Mouse (Mus musculus) C2C12 (cell line): ENCODE results near the gene Prmt9.

Experiments used
- CTCF ChIP-seq: IDR thresholded peaks from one replicate; pipeline ENCODE4 v1.5.1; 2011; ENCODE audit not compliant: control insufficient read depth, insufficient read depth, insufficient read length
- MYOD1 ChIP-seq: IDR thresholded peaks from one replicate; pipeline ENCODE4 v1.6.1; 2011; ENCODE audit warnings: low read depth; ENCODE audit not compliant: control insufficient read depth, insufficient read length
- USF1 ChIP-seq: IDR thresholded peaks from one replicate; pipeline ENCODE4 v1.6.1; 2011; ENCODE audit warnings: low read depth, mild to moderate bottlenecking, control low read depth, moderate library complexity

DNA sequence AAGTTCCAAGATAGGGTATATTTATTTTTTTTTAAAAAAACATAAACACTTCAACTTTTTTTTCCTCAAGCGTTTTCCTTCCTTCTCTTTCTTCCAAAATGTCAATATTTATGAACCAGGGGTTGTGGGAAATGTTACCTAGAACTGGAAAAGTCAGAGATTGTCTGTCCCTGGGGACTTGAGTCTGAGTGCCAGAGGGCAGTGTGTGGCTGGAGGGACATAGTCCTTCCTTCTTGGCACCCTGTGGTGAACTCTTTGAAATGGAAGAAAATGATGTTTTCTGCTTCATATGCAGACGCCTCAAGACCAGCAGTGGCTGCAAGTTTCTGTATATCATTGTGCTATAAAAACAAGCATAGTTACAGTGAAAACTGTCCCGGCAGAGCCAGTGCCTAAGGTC is 81.5 kb downstream of the Prmt9 start:
- no peak for TF ChIP-seq CTCF
- TF ChIP-seq USF1 = no peak
- TF ChIP-seq MYOD1 = no peak
